Mouse (Mus musculus): ENCODE data around the gene Hvcn1.

GRCm38 (mm10) chr5:122265942-122266341 is 59.3 kb downstream of the Hvcn1 start:
- TF ChIP-seq POLR2A (IDR thresholded peaks at IDR 0.05; ENCODE audit: extremely low read depth, insufficient read depth, low read length) (no peak), CTCF (IDR thresholded peaks at IDR 0.05; ENCODE audit: low read depth, low read length) (no peak)

Data from liver, adult 2 months (tissue).